Mouse (Mus musculus) forebrain, embryonic 10.5 days (tissue): ENCODE data around the gene Tubg1. TPM values are rescaled to one million over a fixed set of nuclear protein-coding genes. Genes with fewer than 3 reads are reported as not detected.
A peak's percentile ranks its signal among the peaks of the same experiment; 100 is the strongest.

Source experiments
- DNase-seq: peaks from one replicate; pipeline ENCODE4 v3.0.0-alpha.2; 2017; ENCODE audit warnings: low spot score; ENCODE audit errors: extremely low spot score
- H3K27ac ChIP-seq: fragments of 300-500 bp; sonication (generic); 2 replicates; pipeline ENCODE4 v1.5.1; 2016; ENCODE audit warnings: mild to moderate bottlenecking
- H3K27me3 ChIP-seq: fragments of 300-500 bp; sonication (generic); 2 replicates; pipeline ENCODE4 v1.6.1; 2016; ENCODE audit warnings: mild to moderate bottlenecking; ENCODE audit not compliant: poor library complexity, severe bottlenecking
- H3K36me3 ChIP-seq: fragments of 300-500 bp; sonication (generic); replicated peaks from 2 replicates; pipeline ENCODE4 v1.6.1; 2016; ENCODE audit warnings: mild to moderate bottlenecking, moderate library complexity
- H3K4me1 ChIP-seq: fragments of 300-500 bp; sonication (generic); 2 replicates; pipeline ENCODE4 v1.6.1; 2016
- H3K4me3 ChIP-seq: fragments of 300-500 bp; sonication (generic); 2 replicates; pipeline ENCODE4 v1.5.1; 2016; ENCODE audit warnings: mild to moderate bottlenecking, moderate library complexity
- H3K9me3 ChIP-seq: fragments of 300-500 bp; sonication (generic); 2 replicates; pipeline ENCODE4 v1.6.1; 2016; ENCODE audit warnings: mild to moderate bottlenecking, moderate library complexity
- WGBS: fragments of 180-500 bp; shearing (Covaris S2); methylation state at CpG from one replicate; pipeline ENCODE4 v1.1.7; 2016; 5-methylcytosine and 5-hydroxymethylcytosine counted together
- polyA plus RNA-seq: library from polyadenylated mRNA; unstranded; fragments of >200 nt; fragmentation: Nextera tagmentation; extraction: Ambion mirVana; gene quantifications from 2 replicates; pipeline ENCODE4 v1.2.1, GENCODE M21; 2016

Tubg1 gene
- polyA plus RNA-seq, 1 experiment from 2014 or later, result 143 TPM

- peaks cover 7% of the 10 kb centered on the region for H3K4me1 ChIP-seq
- 83% methylated on average over 12 of the region's 12 CpGs for WGBS
Observed at GRCm38 (mm10) chr11:101133037-101133436, 13.3 kb downstream of the Tubg1 start.

GRCm38 (mm10) chr11:101134217-101134865 lies 14.6 kb downstream of the Tubg1 start:
- no peak overlapping the region for H3K4me3 ChIP-seq
- H3K27me3 ChIP-seq, result 0 out of 2 replicates have a peak, but pooled peaks cover 6% of the 10 kb centered on the region
- no peak for DNase-seq
- H3K9me3 ChIP-seq, result no peaks in the 10 kb centered on the region
- 87% methylated on average over 13 of the region's 13 CpGs for WGBS
- H3K4me1 ChIP-seq, result peaks cover 17% of the 10 kb centered on the region
- H3K36me3 ChIP-seq, result no peaks in the 10 kb centered on the region
- H3K27ac ChIP-seq, result no peak overlapping the region

More at GRCm38 (mm10) chr11:101133037-101133436, 13.3 kb downstream of the Tubg1 start:
- no peak for DNase-seq
- no peak overlapping the region for H3K4me3 ChIP-seq
- H3K27me3 ChIP-seq, result no peaks in the 10 kb centered on the region
- no peaks in the 10 kb centered on the region for H3K9me3 ChIP-seq
- H3K27ac ChIP-seq, result no peak overlapping the region
- H3K36me3 ChIP-seq, result no peaks in the 10 kb centered on the region

GRCm38 (mm10) chr11:101137000-101137399 lies 17.3 kb downstream of the Tubg1 start:
- Histone ChIP-seq H3K9me3 (no peaks in the 10 kb centered on the region), H3K4me1 (peaks cover 37% of the 10 kb centered on the region), H3K27ac (no peak overlapping the region), H3K36me3 (no peaks in the 10 kb centered on the region), H3K4me3 (no peak overlapping the region), H3K27me3 (peaks cover 30% of the 10 kb centered on the region)
- no peak for DNase-seq
- WGBS, result 84% methylated on average over 7 of the region's 7 CpGs

- H3K4me1 ChIP-seq, result peaks cover 42% of the 10 kb centered on the region
- no peaks in the 10 kb centered on the region for H3K9me3 ChIP-seq
- no peaks in the 10 kb centered on the region for H3K36me3 ChIP-seq
- H3K27ac ChIP-seq, result peak overlapping the region; percentile 74
- H3K27me3 ChIP-seq, result peaks cover 34% of the 10 kb centered on the region
- DNase-seq, result peak; percentile 56
- H3K4me3 ChIP-seq, result peak overlapping the region; percentile 36
- 29% methylated on average over 15 of the region's 15 CpGs for WGBS
Observed at GRCm38 (mm10) chr11:101138536-101139181, 18.9 kb downstream of the Tubg1 start.

GRCm38 (mm10) chr11:101140164-101140819 lies 20.6 kb downstream of the Tubg1 start:
- H3K36me3 ChIP-seq, result no peaks in the 10 kb centered on the region
- H3K4me1 ChIP-seq, result peaks cover 47% of the 10 kb centered on the region
- peak overlapping the region; percentile 44 for H3K4me3 ChIP-seq
- WGBS, result 51% methylated on average over 27 of the region's 27 CpGs
- H3K9me3 ChIP-seq, result no peaks in the 10 kb centered on the region
- H3K27ac ChIP-seq, result peak overlapping the region; percentile 84
- DNase-seq, result peak; percentile 25
- peaks cover 34% of the 10 kb centered on the region for H3K27me3 ChIP-seq

GRCm38 (mm10) chr11:101141088-101141487 lies 21.4 kb downstream of the Tubg1 start:
- H3K36me3 ChIP-seq, result no peaks in the 10 kb centered on the region
- peaks cover 47% of the 10 kb centered on the region for H3K4me1 ChIP-seq
- no peaks in the 10 kb centered on the region for H3K9me3 ChIP-seq
- 76% methylated on average over 8 of the region's 8 CpGs for WGBS
- peak overlapping the region; percentile 44; the same call in 1 of the 2 replicates for H3K4me3 ChIP-seq
- peak overlapping the region; percentile 84 for H3K27ac ChIP-seq
- DNase-seq, result no peak
- H3K27me3 ChIP-seq, result peaks cover 34% of the 10 kb centered on the region

GRCm38 (mm10) chr11:101142215-101142967 lies 22.7 kb downstream of the Tubg1 start:
- H3K36me3 ChIP-seq, result no peaks in the 10 kb centered on the region
- H3K4me1 ChIP-seq, result peaks cover 52% of the 10 kb centered on the region
- no peak overlapping the region for H3K4me3 ChIP-seq
- no peak overlapping the region for H3K27ac ChIP-seq
- WGBS, result 88% methylated on average over 10 of the region's 10 CpGs
- H3K9me3 ChIP-seq, result no peaks in the 10 kb centered on the region
- H3K27me3 ChIP-seq, result peaks cover 34% of the 10 kb centered on the region
- no peak for DNase-seq

- peak overlapping the region; percentile 63 for H3K27ac ChIP-seq
Observed at GRCm38 (mm10) chr11:101143338-101144225, 23.8 kb downstream of the Tubg1 start.

GRCm38 (mm10) chr11:101146377-101146776 lies 26.6 kb downstream of the Tubg1 start:
- H3K27ac ChIP-seq, result no peak overlapping the region
- no peaks in the 10 kb centered on the region for H3K9me3 ChIP-seq
- H3K4me3 ChIP-seq, result no peak overlapping the region
- no peaks in the 10 kb centered on the region for H3K36me3 ChIP-seq
- WGBS, result 13% methylated on average over 10 of the region's 10 CpGs
- peaks cover 36% of the 10 kb centered on the region for H3K4me1 ChIP-seq
- peak; percentile 57 for DNase-seq
- H3K27me3 ChIP-seq, result peaks cover 8% of the 10 kb centered on the region; the same call in 1 of the 2 replicates

More at GRCm38 (mm10) chr11:101143338-101144225, 23.8 kb downstream of the Tubg1 start:
- WGBS, result 25% methylated on average over 19 of the region's 19 CpGs
- peak overlapping the region; percentile 43 for H3K4me3 ChIP-seq
- H3K4me1 ChIP-seq, result peaks cover 52% of the 10 kb centered on the region
- peak; percentile 67 for DNase-seq
- peaks cover 32% of the 10 kb centered on the region for H3K27me3 ChIP-seq
- no peaks in the 10 kb centered on the region for H3K9me3 ChIP-seq
- no peaks in the 10 kb centered on the region for H3K36me3 ChIP-seq

GRCm38 (mm10) chr11:101148751-101149150 lies 29.0 kb downstream of the Tubg1 start:
- H3K4me3 ChIP-seq, result no peak overlapping the region
- H3K9me3 ChIP-seq, result no peaks in the 10 kb centered on the region
- peak overlapping the region; percentile 45 for H3K27ac ChIP-seq
- peaks cover 24% of the 10 kb centered on the region for H3K4me1 ChIP-seq
- H3K27me3 ChIP-seq, result no peaks in the 10 kb centered on the region
- H3K36me3 ChIP-seq, result no peaks in the 10 kb centered on the region
- DNase-seq, result no peak
- 77% methylated on average over 10 of the region's 10 CpGs for WGBS

GRCm38 (mm10) chr11:101149178-101150105 lies 29.7 kb downstream of the Tubg1 start:
- Histone ChIP-seq H3K4me3 (no peak overlapping the region), H3K36me3 (no peaks in the 10 kb centered on the region), H3K4me1 (peaks cover 20% of the 10 kb centered on the region), H3K9me3 (no peaks in the 10 kb centered on the region), H3K27me3 (no peaks in the 10 kb centered on the region), H3K27ac (peak overlapping the region; percentile 45)
- DNase-seq, result no peak
- 68% methylated on average over 9 of the region's 9 CpGs for WGBS
